Mouse (Mus musculus) C2C12 (cell line): ENCODE measurements around the gene Max. TPM values are rescaled to one million over a fixed set of nuclear protein-coding genes. Genes with fewer than 3 reads are reported as not detected.

Source experiments
- H3K27me3 ChIP-seq: one replicate; pipeline ENCODE4 v1.6.1; 2011; ENCODE audit not compliant: control insufficient read depth, insufficient read depth, insufficient read length
- H3K36me3 ChIP-seq: one replicate; pipeline ENCODE4 v1.6.1; 2011; ENCODE audit not compliant: control insufficient read depth, insufficient read depth
- H3K4me3 ChIP-seq: one replicate; pipeline ENCODE4 v1.5.1; 2011; ENCODE audit warnings: mild to moderate bottlenecking, control low read depth; ENCODE audit not compliant: poor library complexity, insufficient read depth, severe bottlenecking
- H3K79me2 ChIP-seq: one replicate; pipeline ENCODE4 v1.6.1; 2011; ENCODE audit not compliant: control insufficient read depth, insufficient read depth
- H3K79me3 ChIP-seq: one replicate; pipeline ENCODE4 v1.6.1; 2011; ENCODE audit warnings: low read depth, control low read depth
- H3ac ChIP-seq: one replicate; pipeline ENCODE3; 2011; ENCODE audit warnings: low read depth; ENCODE audit not compliant: control insufficient read depth, insufficient read length
- CEBPB ChIP-seq: IDR thresholded peaks from one replicate; pipeline ENCODE4 v1.6.1; 2011; ENCODE audit warnings: low read depth, mild to moderate bottlenecking, control low read depth, moderate library complexity
- CTCF ChIP-seq: IDR thresholded peaks from one replicate; pipeline ENCODE4 v1.5.1; 2011; ENCODE audit not compliant: control insufficient read depth, insufficient read depth, insufficient read length
- FOSL1 ChIP-seq: IDR thresholded peaks from one replicate; pipeline ENCODE4 v1.8.0; 2011; ENCODE audit warnings: mild to moderate bottlenecking, low read length; ENCODE audit not compliant: poor library complexity, insufficient read depth, severe bottlenecking
- MAX ChIP-seq: IDR thresholded peaks from one replicate; pipeline ENCODE4 v1.6.1; 2011; ENCODE audit warnings: mild to moderate bottlenecking, control low read depth
- MYOD1 ChIP-seq: IDR thresholded peaks from one replicate; pipeline ENCODE4 v1.6.1; 2011; ENCODE audit warnings: low read depth; ENCODE audit not compliant: control insufficient read depth, insufficient read length
- MYOG ChIP-seq: IDR thresholded peaks from one replicate; pipeline ENCODE4 v1.6.1; 2011; ENCODE audit not compliant: control insufficient read depth, insufficient read length; ENCODE audit errors: extremely low read depth
- USF1 ChIP-seq: IDR thresholded peaks from one replicate; pipeline ENCODE4 v1.6.1; 2011; ENCODE audit warnings: low read depth, mild to moderate bottlenecking, control low read depth, moderate library complexity
- polyA plus RNA-seq: library from polyadenylated mRNA; unstranded; fragments of >200 nt; fragmentation: generic; extraction: Trizol; gene quantifications from one replicate; pipeline ENCODE4 v1.2.1, GENCODE M21; 2012; ENCODE audit warnings: missing spikeins

Max gene
- polyA plus RNA-seq, 1 experiment: 52.9 TPM

DNA sequence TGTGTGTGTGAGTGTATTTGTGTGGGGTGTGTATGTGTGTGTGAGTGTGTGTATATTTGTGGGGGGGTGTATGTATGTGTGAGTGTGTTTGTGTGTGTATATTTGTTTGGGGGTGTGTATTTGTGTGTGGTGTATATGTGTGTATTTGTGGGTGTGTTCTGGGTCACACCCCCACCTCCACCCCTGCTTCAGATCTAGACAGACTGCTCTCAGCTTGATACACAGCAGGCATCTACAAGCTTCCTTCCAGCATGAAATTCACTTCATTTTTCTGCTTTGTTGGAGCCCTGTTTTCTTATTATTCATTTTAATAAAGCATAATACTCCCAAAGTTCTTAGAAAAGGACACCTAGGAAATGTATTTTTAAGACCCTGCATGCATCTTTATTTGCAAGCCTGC lies 63.9 kb downstream of the Max start:
- Histone ChIP-seq H3K36me3 (peaks cover 6% of the 10 kb centered on the region), H3K79me3 (no peaks in the 10 kb centered on the region)
- TF ChIP-seq FOSL1: no peak
- no peak for TF ChIP-seq USF1
- no peak for TF ChIP-seq CEBPB
- TF ChIP-seq CTCF: no peak

DNA sequence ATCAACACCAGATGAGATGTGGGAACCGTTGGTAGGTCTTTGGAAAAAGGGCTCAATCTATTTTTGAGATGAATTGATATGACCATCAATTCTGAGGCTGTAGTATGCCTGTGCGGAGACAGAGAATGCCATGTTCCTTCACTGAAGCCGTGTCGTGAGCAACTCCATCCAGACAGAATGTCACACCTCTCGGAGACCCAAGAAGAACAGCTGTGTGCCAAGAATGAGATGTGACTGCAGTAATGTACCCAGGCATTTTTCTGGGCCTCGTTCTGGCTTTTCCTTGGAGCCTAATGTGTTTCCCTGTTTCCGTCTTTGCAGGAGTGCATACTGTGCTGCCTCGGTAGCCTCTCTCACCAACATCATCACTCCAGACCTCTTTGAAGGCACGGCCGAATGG lies 65.0 kb downstream of the Max start:
- H3K79me3 ChIP-seq: no peaks in the 10 kb centered on the region
- no peaks in the 10 kb centered on the region for H3K79me2 ChIP-seq
- no peaks in the 10 kb centered on the region for H3K27me3 ChIP-seq
- peaks cover 6% of the 10 kb centered on the region for H3K36me3 ChIP-seq
- H3ac ChIP-seq: no peak overlapping the region
- TF ChIP-seq CTCF: no peak
- no peak for TF ChIP-seq USF1
- no peak for TF ChIP-seq MYOD1
- TF ChIP-seq CEBPB: no peak
- TF ChIP-seq MYOG: no peak
- TF ChIP-seq FOSL1: no peak
- TF ChIP-seq MAX: no peak
- H3K4me3 ChIP-seq: no peak overlapping the region

More for the DNA sequence above, 63.9 kb downstream of the Max start:
- no peaks in the 10 kb centered on the region for H3K27me3 ChIP-seq
- no peak overlapping the region for H3ac ChIP-seq
- no peaks in the 10 kb centered on the region for H3K79me2 ChIP-seq
- H3K4me3 ChIP-seq: no peak overlapping the region

DNA sequence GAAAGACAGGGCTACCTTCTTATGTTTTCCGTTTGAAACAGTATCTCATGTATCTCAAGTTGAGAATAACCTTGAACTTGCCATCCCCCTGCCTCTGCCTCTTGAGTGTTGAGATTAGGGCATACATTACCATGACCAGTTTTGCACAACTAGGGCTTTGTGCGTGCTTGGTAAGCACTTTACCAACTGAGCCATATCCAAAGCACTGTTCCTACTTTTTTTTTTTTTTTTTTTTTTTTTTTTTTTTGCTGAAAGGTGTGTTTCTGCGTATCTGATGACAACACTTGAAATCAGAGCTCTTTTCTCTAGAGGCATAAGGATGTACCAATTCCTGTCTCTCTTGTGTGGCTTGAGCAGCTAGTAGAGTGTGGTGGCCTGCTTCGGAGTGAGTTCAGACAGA lies 65.4 kb downstream of the Max start:
- Histone ChIP-seq H3K27me3 (no peaks in the 10 kb centered on the region), H3K79me3 (no peaks in the 10 kb centered on the region), H3K36me3 (peaks cover 6% of the 10 kb centered on the region), H3ac (no peak overlapping the region), H3K79me2 (no peaks in the 10 kb centered on the region), H3K4me3 (no peak overlapping the region)
- no peak for TF ChIP-seq FOSL1
- no peak for TF ChIP-seq MYOG
- TF ChIP-seq MAX: no peak
- TF ChIP-seq MYOD1: no peak
- no peak for TF ChIP-seq CEBPB
- TF ChIP-seq USF1: no peak

DNA sequence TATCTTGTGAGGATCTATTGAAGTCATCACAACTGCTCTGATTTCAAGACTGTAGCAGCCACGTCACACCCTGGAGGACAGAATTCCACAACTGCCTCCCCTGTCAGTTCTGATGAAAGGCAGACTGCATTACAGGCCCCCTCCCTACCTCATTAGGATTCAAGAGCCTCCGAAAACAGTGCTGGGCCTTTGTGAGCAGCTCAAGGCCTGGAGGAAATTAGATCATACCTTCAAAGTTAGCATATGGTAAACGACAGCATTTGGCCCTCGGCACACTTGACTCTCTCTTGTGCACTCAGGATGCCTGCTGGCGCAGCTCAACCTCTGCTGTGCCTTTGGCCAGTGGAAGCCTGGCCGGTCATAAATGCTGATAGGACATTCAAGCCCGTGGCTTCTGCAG lies 66.2 kb downstream of the Max start:
- TF ChIP-seq CEBPB (no peak), MAX (no peak), USF1 (no peak), CTCF (no peak), FOSL1 (no peak), MYOD1 (no peak), MYOG (no peak)
- no peak overlapping the region for H3ac ChIP-seq
- H3K27me3 ChIP-seq: no peaks in the 10 kb centered on the region
- no peaks in the 10 kb centered on the region for H3K79me3 ChIP-seq
- H3K36me3 ChIP-seq: peaks cover 6% of the 10 kb centered on the region
- no peak overlapping the region for H3K4me3 ChIP-seq
- H3K79me2 ChIP-seq: no peaks in the 10 kb centered on the region

DNA sequence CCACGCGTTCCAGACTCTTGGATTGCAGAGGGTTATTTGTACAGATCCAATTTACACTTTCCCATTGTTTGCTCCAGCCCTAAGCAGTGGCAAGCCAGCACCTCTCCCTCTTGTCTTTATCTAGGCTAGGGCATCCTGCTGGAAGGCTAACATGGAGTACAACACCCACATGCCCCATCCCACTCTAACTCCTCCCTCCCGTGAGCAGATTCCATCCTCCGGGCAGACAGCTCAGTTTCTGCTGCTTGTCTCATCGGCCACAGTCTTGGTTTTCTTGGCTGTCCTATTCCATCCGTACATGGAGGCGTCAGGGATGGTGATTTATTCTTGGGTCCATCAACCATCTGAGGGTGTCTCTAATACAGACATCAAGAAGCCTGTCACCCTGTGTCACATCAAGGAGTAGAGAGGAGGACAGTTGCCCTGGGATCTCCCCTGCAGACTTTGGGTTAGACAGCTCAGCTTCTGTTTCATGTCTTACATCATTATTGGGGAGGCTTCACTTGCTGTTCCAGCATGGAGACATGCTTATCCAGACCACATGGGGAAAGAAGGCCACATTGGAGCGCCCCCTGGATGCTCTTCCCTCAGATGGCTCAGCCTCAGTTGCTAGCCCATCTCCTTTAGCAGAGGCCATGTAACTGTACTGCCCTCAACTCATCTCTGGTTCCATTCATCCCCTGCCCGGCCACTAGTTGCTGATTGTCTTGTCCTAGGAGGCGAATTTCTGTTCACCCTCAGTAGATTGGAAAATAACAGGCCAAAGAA lies 67.0 kb downstream of the Max start:
- H3K79me3 ChIP-seq: no peaks in the 10 kb centered on the region
- TF ChIP-seq MYOG: no peak
- no peak for TF ChIP-seq FOSL1
- no peak for TF ChIP-seq MYOD1
- H3K27me3 ChIP-seq: no peaks in the 10 kb centered on the region
- H3ac ChIP-seq: no peak overlapping the region
- H3K4me3 ChIP-seq: no peak overlapping the region
- no peaks in the 10 kb centered on the region for H3K79me2 ChIP-seq
- H3K36me3 ChIP-seq: peaks cover 6% of the 10 kb centered on the region

DNA sequence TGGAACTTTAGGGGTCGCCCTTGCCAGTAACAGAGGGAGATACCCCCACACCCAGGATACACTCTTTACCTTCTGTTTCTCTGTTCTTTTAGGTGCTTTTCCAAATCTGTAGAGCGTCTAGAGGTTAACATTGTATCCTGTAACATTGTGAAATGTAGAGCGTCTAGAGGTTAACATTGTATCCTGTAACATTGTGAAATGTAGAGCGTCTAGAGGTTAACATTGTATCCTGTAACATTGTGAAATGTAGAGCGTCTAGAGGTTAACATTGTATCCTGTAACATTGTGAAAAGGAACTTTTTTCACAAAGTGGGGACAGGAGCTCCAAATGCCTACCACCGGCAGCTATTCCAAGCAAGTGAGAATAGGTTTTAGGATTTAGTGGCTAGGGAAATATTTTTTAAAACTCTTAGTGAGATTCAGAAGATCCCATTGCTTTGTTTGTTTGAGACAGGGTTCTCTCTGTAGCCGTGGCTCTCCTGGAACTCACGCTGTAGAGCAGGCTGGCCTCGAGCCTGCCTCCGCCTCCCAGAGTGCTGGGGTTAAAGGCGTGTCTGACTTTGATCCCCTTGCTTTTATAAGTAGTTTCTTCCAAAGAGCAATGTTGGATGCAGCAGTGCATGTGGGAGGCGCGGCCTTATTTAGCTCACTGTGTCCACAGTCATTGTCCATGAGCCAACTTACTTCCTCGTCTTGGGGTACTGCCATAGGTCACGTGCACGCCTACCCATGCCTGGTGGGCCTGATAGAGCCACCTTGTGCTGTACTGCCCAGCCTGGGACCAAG lies 68.9 kb downstream of the Max start:
- H3K27me3 ChIP-seq: no peaks in the 10 kb centered on the region
- no peaks in the 10 kb centered on the region for H3K79me3 ChIP-seq
- no peak overlapping the region for H3ac ChIP-seq
- no peak overlapping the region for H3K4me3 ChIP-seq
- TF ChIP-seq CEBPB: no peak
- no peak for TF ChIP-seq CTCF
- no peak for TF ChIP-seq MAX
- TF ChIP-seq USF1: no peak
- no peak for TF ChIP-seq MYOD1
- no peak for TF ChIP-seq FOSL1
- TF ChIP-seq MYOG: no peak
- no peaks in the 10 kb centered on the region for H3K79me2 ChIP-seq
- H3K36me3 ChIP-seq: no peaks in the 10 kb centered on the region
